Mouse (Mus musculus) cerebellum, adult 9-10 months (tissue): ENCODE measurements at regions not wholly inside any gene's neighbourhood (a gene's known extent, or its start where the extent isn't known, plus 50 kb on each side); places are given as distances from the start of the nearest gene placed in this dataset.

Source experiments
- DNase-seq: peaks from one replicate; pipeline ENCODE4 v3.0.0; 2022

DNA sequence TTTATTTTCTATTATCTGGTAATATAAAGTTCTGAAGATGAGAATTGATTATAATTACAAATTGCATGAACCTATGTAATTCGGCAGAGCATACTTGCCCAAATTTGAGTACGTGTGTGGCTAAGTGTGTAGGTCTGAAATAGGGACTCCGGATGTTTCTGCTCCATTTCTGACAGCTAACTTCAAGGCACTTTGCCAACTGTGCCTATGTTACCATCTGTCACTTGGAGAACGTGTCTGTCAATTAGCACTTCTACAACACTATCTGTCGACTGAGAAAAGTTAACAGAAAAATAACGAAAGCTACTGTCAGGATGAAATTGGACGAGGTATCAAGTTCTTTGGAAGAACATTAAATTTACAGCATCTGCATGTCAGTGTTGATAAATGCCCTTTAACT lies 702.0 kb upstream of the Lrfn5 start:
- DNase-seq, result peak; percentile 5
